Mouse (Mus musculus) heart, postnatal 10 days (tissue): ENCODE measurements around the gene Cyp4b1. TPM values are rescaled to one million over a fixed set of nuclear protein-coding genes. Genes with fewer than 3 reads are reported as not detected.

Source experiments
- total RNA-seq, 2 experiments: library from RNA; stranded (reverse); gene quantifications; 2 replicates each; pipeline ENCODE4 v1.2.3; 2021

The Cyp4b1 gene
- total RNA-seq, 2 experiments from 2014 or later = 15.3 to 20.0 TPM

Other genes with a start within 250 kb of the Cyp4b1 start
- not detected for gene Cyp4a12b, start 236.1 kb downstream of the Cyp4b1 start, total RNA-seq
- not detected for gene Cyp4a30b, start 195.1 kb downstream of the Cyp4b1 start, total RNA-seq
- not detected for gene Cyp4a14, start 151.6 kb downstream of the Cyp4b1 start, total RNA-seq
- gene Cyp4a10, start 129.5 kb downstream of the Cyp4b1 start, total RNA-seq = not detected
- gene Cyp4a31, start 84.1 kb downstream of the Cyp4b1 start, total RNA-seq = not detected
- not detected for gene Cyp4a32, start 46.8 kb downstream of the Cyp4b1 start, total RNA-seq
- gene Efcab14, start 90.0 kb upstream of the Cyp4b1 start, total RNA-seq = 10 to 100 TPM; 36.7 to 38.9 TPM
- under 1 TPM; 0.35 to 0.67 TPM for gene Tex38, start 133.3 kb upstream of the Cyp4b1 start, total RNA-seq
- gene Atpaf1, start 137.1 kb upstream of the Cyp4b1 start, total RNA-seq = 10 to 100 TPM; 53.1 to 54.6 TPM
- gene Mob3c, start 180.4 kb upstream of the Cyp4b1 start, total RNA-seq = 1 to 10 TPM; 6.1 to 7.0 TPM
- gene Mknk1, start 191.5 kb upstream of the Cyp4b1 start, total RNA-seq = 10 to 100 TPM; 26.2 to 30.2 TPM
- not detected for gene Kncn, start 236.7 kb upstream of the Cyp4b1 start, total RNA-seq
- gene 6430628N08Rik, start 242.9 kb upstream of the Cyp4b1 start, total RNA-seq = not detected